Mouse (Mus musculus) midbrain, embryonic 10.5 days (tissue): Measurements from ENCODE around the gene Plcb4. TPM values are rescaled to one million over a fixed set of nuclear protein-coding genes. Genes with fewer than 3 reads are reported as not detected.
"Not testable (repeated sequence)": the region's sequence is repeated elsewhere in the genome, so short reads cannot be mapped to it uniquely, and the experiment has no call there.

Source experiments
- DNase-seq: peaks from one replicate; pipeline ENCODE4 v3.0.0-alpha.2; 2017; ENCODE audit warnings: low spot score
- H3K27ac ChIP-seq: fragments of 300-500 bp; sonication (generic); replicated peaks from 2 replicates; pipeline ENCODE4 v1.5.1; 2016; ENCODE audit warnings: mild to moderate bottlenecking
- H3K27me3 ChIP-seq: fragments of 300-500 bp; sonication (generic); 2 replicates; pipeline ENCODE4 v1.6.1; 2016; ENCODE audit warnings: low read depth, mild to moderate bottlenecking; ENCODE audit not compliant: poor library complexity, severe bottlenecking
- H3K36me3 ChIP-seq: fragments of 300-500 bp; sonication (generic); 2 replicates; pipeline ENCODE4 v1.6.1; 2016; ENCODE audit warnings: mild to moderate bottlenecking, moderate library complexity
- H3K4me1 ChIP-seq: fragments of 300-500 bp; sonication (generic); 2 replicates; pipeline ENCODE4 v1.6.1; 2016
- H3K4me3 ChIP-seq: fragments of 300-500 bp; sonication (generic); 2 replicates; pipeline ENCODE4 v1.5.1; 2016; ENCODE audit warnings: mild to moderate bottlenecking, moderate library complexity
- H3K9me3 ChIP-seq: fragments of 300-500 bp; sonication (generic); replicated peaks from 2 replicates; pipeline ENCODE4 v1.6.1; 2016; ENCODE audit warnings: mild to moderate bottlenecking
- WGBS: fragments of 180-500 bp; shearing (Covaris S2); methylation state at CpG from one replicate; pipeline ENCODE4 v1.1.7; 2016; 5-methylcytosine and 5-hydroxymethylcytosine counted together
- polyA plus RNA-seq: library from polyadenylated mRNA; unstranded; fragments of >200 nt; fragmentation: Nextera tagmentation; extraction: Ambion mirVana; gene quantifications from 2 replicates; pipeline ENCODE4 v1.2.1, GENCODE M21; 2016

The Plcb4 gene
- polyA plus RNA-seq, 1 experiment from 2014 or later, result 17.5 TPM

DNA sequence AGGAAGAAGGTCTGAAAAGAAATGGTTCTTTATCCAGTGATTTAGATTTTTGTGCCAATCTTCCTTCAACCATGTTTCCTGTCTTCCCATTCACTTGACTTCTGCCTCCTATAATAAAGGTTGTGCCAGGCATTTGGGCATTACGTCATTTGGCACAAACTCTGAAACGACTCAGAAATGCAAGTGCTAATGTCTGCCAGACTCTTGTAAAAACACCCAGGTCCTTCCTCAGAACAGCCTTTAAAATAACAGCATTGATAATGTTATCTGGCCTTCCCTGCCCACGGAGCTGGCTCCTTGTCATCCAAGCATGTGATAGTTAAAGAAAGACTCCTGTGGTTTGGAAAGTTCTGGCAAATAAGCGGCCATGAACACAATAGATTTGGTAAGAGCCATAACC is 229.4 kb downstream of the Plcb4 start:
- no peaks in the 10 kb centered on the region for H3K36me3 ChIP-seq
- whole genome bisulfite sequencing, result 85% methylated on average over 4 of the region's 4 CpGs
- DNase-seq, result no peak
- no peaks in the 10 kb centered on the region for H3K4me1 ChIP-seq
- no peaks in the 10 kb centered on the region for H3K27me3 ChIP-seq
- no peak overlapping the region for H3K4me3 ChIP-seq
- no peak overlapping the region for H3K27ac ChIP-seq
- H3K9me3 ChIP-seq, result no peaks in the 10 kb centered on the region

DNA sequence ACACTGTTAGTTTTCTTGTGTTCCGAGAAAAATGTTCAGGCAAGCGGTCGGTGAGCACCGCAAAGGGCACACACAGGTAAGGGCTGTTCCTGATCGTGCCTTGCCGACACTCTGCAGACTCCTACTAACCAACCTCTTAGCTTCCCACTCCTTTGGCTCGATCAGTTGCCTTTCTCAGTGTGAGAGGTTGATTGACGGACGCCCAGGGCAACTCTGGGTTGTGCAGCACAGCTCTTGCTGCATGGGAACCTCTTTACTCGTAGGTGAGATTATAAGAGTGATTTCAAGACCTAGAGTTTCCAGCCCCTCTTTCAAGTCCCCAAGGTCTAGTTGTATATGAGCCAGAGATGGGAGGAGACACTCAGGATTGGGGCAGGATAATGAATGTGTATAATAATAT is 230.0 kb downstream of the Plcb4 start:
- H3K9me3 ChIP-seq, result no peaks in the 10 kb centered on the region
- no peaks in the 10 kb centered on the region for H3K36me3 ChIP-seq
- H3K27ac ChIP-seq, result no peak overlapping the region
- no peaks in the 10 kb centered on the region for H3K4me1 ChIP-seq
- no peak for DNase-seq
- H3K4me3 ChIP-seq, result no peak overlapping the region
- 92% methylated on average over 10 of the region's 10 CpGs for WGBS
- no peaks in the 10 kb centered on the region for H3K27me3 ChIP-seq

DNA sequence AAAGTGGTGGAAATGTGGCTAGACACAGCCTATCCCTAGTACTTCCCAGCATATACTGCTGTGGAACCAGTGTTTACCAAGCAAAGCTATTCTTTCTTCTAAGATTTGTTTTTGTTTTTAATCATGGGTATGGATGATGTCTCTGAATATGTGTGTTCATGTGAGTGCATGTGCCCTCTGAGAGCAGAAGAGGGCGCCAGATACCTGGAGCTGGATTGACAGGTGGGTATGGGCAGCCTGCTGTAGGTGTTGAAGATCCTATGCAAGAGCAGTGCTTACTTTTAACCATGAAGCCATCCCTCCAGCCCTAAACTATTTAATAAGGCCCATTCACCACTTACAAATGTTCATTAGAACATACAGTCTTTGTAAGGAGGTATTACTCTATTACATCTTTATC is 231.3 kb downstream of the Plcb4 start:
- H3K4me1 ChIP-seq, result no peaks in the 10 kb centered on the region
- no peaks in the 10 kb centered on the region for H3K9me3 ChIP-seq
- no peaks in the 10 kb centered on the region for H3K36me3 ChIP-seq
- no peak for DNase-seq
- no peak overlapping the region for H3K4me3 ChIP-seq
- WGBS, result 96% methylated on average over 1 of the region's 1 CpGs
- H3K27ac ChIP-seq, result no peak overlapping the region
- no peaks in the 10 kb centered on the region for H3K27me3 ChIP-seq

DNA sequence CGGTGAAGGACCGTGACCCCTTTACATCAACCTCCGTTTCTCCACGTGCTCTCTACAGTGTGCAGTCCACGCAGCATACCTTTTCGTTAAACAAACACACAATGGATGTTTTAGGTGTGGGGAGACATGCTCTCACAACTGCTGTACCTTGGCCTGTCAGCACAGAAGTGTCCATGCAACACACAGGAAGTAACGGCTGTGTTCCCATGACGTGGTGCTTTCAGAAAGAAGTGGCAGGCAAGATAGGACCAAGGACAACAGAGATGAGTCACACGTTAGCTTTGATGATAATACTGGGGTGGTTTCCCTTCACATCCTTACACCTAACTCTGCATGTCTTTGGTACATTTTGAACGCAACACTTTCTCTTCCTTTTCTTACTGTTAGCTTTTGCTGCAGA is 232.3 kb downstream of the Plcb4 start:
- Histone ChIP-seq H3K4me3 (no peak overlapping the region), H3K27me3 (no peaks in the 10 kb centered on the region), H3K4me1 (no peaks in the 10 kb centered on the region), H3K27ac (no peak overlapping the region), H3K36me3 (no peaks in the 10 kb centered on the region), H3K9me3 (no peaks in the 10 kb centered on the region)
- no peak for DNase-seq
- 89% methylated on average over 10 of the region's 10 CpGs for WGBS

DNA sequence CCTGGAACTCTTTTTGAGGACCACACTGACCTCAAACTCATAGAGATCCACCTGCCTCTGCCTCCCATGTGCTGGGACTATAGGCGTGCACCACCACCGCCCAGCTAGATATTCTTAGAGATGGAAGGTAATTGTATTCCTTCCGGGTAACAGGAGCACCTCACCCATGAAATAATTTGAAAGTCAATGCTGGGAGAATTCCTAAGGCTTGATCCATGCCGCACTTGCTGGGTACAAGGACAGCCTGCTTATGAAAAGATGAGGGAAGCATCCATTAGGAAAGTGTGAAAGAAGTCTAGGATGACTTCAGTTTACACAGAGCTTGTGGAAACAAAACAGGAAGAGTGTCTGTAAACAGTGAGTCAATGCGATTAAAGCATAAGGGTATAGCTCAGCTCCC is 232.9 kb downstream of the Plcb4 start:
- DNase-seq, result no peak
- H3K27me3 ChIP-seq, result no peaks in the 10 kb centered on the region
- H3K4me3 ChIP-seq, result no peak overlapping the region
- no peak overlapping the region for H3K27ac ChIP-seq
- no peaks in the 10 kb centered on the region for H3K36me3 ChIP-seq
- no peaks in the 10 kb centered on the region for H3K9me3 ChIP-seq
- no peaks in the 10 kb centered on the region for H3K4me1 ChIP-seq
- WGBS, result 86% methylated on average over 5 of the region's 5 CpGs

DNA sequence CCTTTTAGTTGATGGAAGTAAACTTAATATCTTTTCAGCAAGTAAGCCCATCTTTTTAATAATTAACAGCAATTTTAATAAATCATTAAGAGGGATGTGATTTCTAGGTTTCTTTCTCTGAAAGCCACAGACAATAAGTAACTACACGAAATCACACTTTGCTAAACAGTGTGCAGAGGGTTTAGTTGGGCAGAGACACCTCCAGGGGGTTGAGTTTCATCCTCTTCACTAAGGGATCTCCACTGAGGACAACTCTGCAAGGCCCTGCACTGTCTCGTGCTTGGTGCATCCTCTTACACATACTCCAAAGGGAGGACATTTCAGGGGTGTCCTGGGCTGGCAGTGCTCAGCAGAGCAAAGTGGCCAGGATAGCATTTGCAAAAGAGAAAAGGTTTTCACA is 235.8 kb downstream of the Plcb4 start:
- no peak overlapping the region for H3K4me3 ChIP-seq
- H3K9me3 ChIP-seq, result no peaks in the 10 kb centered on the region
- no peak for DNase-seq
- no peaks in the 10 kb centered on the region for H3K27me3 ChIP-seq
- WGBS, result 90% methylated on average over 2 of the region's 2 CpGs
- no peaks in the 10 kb centered on the region for H3K4me1 ChIP-seq
- H3K36me3 ChIP-seq, result no peaks in the 10 kb centered on the region
- no peak overlapping the region for H3K27ac ChIP-seq

DNA sequence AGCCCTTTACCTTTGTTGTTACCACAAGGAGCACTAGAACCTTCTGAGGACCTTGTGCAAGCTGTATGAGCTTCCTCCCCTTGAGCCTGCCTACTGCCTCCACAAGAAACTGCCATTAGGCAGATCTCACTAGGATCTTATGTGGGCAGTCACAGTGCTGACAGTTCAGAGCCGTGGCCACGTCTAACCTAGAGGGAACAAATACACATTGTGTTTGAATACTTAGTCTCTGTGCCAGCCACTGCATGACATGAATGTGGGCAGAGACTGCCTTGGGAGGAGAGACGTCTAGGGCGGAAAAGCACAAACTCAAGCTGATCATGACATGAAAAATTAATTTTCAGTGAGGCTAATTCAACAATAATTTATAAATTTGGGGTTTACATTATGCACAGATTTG is 239.2 kb downstream of the Plcb4 start:
- Histone ChIP-seq H3K27me3 (no peaks in the 10 kb centered on the region), H3K4me3 (no peak overlapping the region), H3K9me3 (no peaks in the 10 kb centered on the region), H3K4me1 (no peaks in the 10 kb centered on the region), H3K36me3 (no peaks in the 10 kb centered on the region), H3K27ac (no peak overlapping the region)
- WGBS, result 83% methylated on average over 4 of the region's 4 CpGs
- DNase-seq, result no peak

DNA sequence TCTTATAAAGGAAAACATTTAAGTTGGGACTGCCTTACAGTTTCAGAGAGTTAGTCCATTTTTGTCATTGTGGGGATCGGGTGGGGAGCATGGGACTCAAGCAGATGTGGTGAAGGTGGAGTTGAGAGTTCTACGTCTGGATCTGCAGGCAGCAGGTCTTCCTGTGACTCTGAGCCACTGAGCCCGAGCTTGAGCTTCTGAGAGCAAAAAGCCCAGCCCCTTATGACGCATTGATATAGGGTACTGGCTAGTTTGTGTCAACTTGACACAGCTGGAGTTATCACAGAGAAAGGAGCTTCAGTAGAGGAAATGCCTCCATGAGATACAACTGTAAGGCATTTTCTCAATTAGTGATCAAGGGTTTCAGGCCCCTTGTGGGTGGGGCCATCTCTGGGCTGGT is 241.1 kb downstream of the Plcb4 start:
- WGBS, result 84% methylated on average over 4 of the region's 4 CpGs
- DNase-seq, result not testable (repeated sequence)

DNA sequence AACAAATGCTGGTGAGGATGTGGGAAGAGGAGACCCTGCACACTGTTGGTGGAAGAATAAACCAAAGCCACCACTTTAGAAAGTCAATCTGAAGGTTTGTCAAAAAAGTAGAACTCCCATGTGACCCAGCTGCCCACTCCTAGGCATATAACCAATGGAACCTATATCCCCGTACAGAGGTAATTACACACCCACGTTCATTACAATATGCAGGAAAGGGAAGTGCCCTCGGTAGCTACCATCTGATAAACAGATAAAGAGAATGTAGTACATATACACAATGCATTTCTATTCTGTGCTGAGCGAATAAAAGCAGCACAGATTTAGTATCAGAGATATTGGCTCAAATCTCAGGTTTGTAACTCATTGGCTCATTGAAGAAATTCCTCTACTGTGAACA is 242.2 kb downstream of the Plcb4 start:
- H3K4me3 ChIP-seq, result no peak overlapping the region
- H3K4me1 ChIP-seq, result no peaks in the 10 kb centered on the region
- H3K36me3 ChIP-seq, result no peaks in the 10 kb centered on the region
- no peak overlapping the region for H3K27ac ChIP-seq
- H3K9me3 ChIP-seq, result no peaks in the 10 kb centered on the region
- 95% methylated on average over 4 of the region's 4 CpGs for WGBS
- no peak for DNase-seq
- no peaks in the 10 kb centered on the region for H3K27me3 ChIP-seq

More for the DNA sequence above, 241.1 kb downstream of the Plcb4 start:
- H3K4me1 ChIP-seq, H3K9me3 ChIP-seq, H3K27me3 ChIP-seq, H3K27ac ChIP-seq, H3K4me3 ChIP-seq, H3K36me3 ChIP-seq: not testable (repeated sequence)

DNA sequence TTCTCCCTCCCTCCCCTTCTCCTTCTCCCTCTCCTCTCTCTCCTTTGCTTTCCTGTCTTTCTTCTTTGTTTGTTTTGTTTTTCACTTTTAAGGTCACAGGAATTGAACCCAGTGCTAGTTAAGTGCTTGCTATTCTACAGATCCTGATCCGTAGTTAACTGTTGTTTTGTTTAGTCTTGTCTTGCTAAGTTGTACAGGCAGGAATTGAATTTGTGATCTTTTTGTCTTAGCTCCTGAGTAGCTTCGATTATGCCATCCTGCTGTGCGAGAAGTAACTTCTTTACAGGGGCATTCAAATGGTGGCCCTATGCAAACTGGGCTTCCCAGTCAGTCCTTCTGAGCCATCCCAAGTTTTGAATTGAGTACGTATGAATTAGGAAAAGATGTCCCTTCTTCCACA is 245.5 kb downstream of the Plcb4 start:
- Histone ChIP-seq H3K36me3 (no peaks in the 10 kb centered on the region), H3K4me3 (no peak overlapping the region), H3K4me1 (no peaks in the 10 kb centered on the region), H3K27me3 (no peaks in the 10 kb centered on the region), H3K9me3 (no peaks in the 10 kb centered on the region), H3K27ac (no peak overlapping the region)
- no peak for DNase-seq
- WGBS, result 65% methylated on average over 4 of the region's 4 CpGs

DNA sequence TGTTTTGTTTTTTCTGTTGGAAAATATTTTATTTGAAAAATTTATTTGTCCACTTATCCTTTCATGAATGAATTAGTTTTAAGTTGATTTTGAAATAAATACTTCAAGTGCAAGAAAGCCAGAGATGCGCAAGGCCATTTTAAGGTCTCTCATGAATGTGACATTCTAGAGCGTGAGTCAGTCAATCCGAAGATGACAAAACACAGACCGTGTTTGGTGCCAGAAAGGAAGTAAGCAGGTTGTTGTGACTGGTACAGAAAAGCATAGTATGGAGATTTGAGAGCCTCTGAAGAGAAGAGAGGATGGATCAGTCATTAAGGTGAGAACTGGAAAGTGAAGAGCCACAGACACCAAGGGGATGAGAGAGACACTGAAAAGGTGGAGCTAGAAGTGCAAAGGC is 246.0 kb downstream of the Plcb4 start:
- Histone ChIP-seq H3K4me3 (no peak overlapping the region), H3K4me1 (no peaks in the 10 kb centered on the region), H3K27ac (no peak overlapping the region), H3K27me3 (no peaks in the 10 kb centered on the region), H3K36me3 (no peaks in the 10 kb centered on the region), H3K9me3 (no peaks in the 10 kb centered on the region)
- no peak for DNase-seq
- 95% methylated on average over 4 of the region's 4 CpGs for WGBS

DNA sequence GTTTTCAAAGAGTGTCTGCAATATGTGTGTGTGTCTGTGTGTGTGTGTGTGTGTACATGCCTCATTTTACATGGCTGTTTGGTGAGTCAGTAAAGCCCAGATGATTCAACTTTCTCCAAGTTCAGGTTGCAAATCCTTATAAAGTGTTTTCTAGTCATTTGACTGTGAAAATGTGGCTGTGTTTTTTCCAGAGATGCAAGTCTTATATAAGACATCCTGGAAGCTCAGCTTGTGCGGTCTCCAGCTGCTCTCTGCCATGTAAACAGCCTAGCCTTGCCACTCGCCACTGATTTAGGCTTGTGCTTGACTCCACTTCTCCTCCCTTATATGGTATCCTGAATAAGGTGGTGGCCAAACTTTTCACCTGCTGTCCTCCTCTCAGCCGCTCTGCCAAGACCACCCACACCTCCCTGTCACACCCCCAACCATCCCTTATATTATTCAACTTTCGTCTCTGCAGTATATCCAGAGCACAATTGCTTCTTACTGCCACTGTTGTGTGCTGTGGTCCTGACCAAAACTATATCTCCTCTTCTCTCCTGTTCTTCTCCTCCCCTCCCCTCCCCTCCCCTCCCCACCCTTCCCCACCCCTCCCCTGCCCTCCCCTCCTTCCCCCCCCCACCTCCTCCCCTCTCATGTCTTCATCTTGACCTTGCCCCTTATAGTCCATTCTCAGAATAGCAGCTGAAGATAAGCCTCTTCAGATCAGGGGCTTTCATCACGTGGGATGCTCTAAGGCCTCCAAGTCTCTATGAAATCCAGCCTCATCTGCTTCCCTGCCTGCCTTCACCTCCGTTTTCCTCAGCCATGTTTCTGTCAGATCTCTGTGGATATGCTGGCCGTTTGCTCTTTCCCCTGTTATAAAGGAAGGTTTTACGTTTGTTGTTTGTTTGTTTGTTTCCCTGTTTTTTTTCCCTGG is 255.8 kb downstream of the Plcb4 start:
- 74% methylated on average over 8 of the region's 8 CpGs for WGBS
- Histone ChIP-seq H3K9me3 (no peaks in the 10 kb centered on the region), H3K27me3 (no peaks in the 10 kb centered on the region), H3K36me3 (no peaks in the 10 kb centered on the region), H3K4me1 (peaks cover 24% of the 10 kb centered on the region), H3K27ac (no peak overlapping the region), H3K4me3 (no peak overlapping the region)
- no peak for DNase-seq

DNA sequence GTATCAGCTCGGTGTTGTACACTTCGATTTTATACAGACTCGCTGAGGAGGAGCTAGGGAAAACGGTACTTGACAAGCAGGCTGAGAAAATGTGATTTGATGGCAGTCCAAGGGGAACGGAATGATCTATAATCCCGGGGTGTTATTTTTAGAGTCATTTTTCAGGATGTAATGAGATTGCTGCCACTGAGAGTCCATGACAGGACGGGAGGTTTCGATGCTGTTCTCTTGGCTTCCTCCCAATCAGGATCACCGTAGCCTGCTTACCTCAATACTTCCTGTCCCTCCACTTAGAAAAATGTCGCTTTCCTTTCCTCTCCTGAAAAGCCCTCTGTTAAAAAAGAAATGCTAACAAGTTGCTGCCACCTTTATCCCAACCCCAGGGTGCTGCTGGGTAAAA is 257.1 kb downstream of the Plcb4 start:
- no peaks in the 10 kb centered on the region for H3K9me3 ChIP-seq
- H3K27me3 ChIP-seq, result no peaks in the 10 kb centered on the region
- H3K27ac ChIP-seq, result no peak overlapping the region
- DNase-seq, result no peak
- no peak overlapping the region for H3K4me3 ChIP-seq
- WGBS, result 86% methylated on average over 10 of the region's 10 CpGs
- H3K4me1 ChIP-seq, result peaks cover 24% of the 10 kb centered on the region
- H3K36me3 ChIP-seq, result no peaks in the 10 kb centered on the region
